Mouse (Mus musculus) myocyte (in vitro differentiated cells): ENCODE measurements around the gene Stpg4. TPM values are rescaled to one million over a fixed set of nuclear protein-coding genes. Genes with fewer than 3 reads are reported as not detected.

ENCODE experiments used
- H3K27me3 ChIP-seq: one replicate; pipeline ENCODE4 v1.6.1; 2011; ENCODE audit not compliant: control insufficient read depth, insufficient read depth, insufficient read length
- H3K36me3 ChIP-seq: one replicate; pipeline ENCODE4 v1.6.1; 2011; ENCODE audit not compliant: control insufficient read depth, insufficient read depth
- H3K4me2 ChIP-seq: one replicate; pipeline ENCODE4 v1.6.1; 2011; ENCODE audit warnings: low read depth, control low read depth
- H3K4me3 ChIP-seq: one replicate; pipeline ENCODE4 v1.5.1; 2011; ENCODE audit warnings: mild to moderate bottlenecking, control low read depth, moderate library complexity
- H3K79me2 ChIP-seq: one replicate; pipeline ENCODE4 v1.6.1; 2011; ENCODE audit not compliant: control insufficient read depth, insufficient read depth
- H3ac ChIP-seq: one replicate; pipeline ENCODE4 v1.6.1; 2011; ENCODE audit not compliant: control insufficient read depth, insufficient read length
- CEBPB ChIP-seq: IDR thresholded peaks from 2 replicates; pipeline ENCODE4 v1.6.1; 2011; ENCODE audit warnings: mild to moderate bottlenecking, moderate library complexity; ENCODE audit not compliant: poor library complexity, insufficient read depth, severe bottlenecking
- E2F4 ChIP-seq: IDR thresholded peaks from one replicate; pipeline ENCODE4 v1.6.1; 2011; ENCODE audit warnings: mild to moderate bottlenecking, control low read depth, moderate library complexity; ENCODE audit not compliant: insufficient read depth
- MAX ChIP-seq: IDR thresholded peaks from one replicate; pipeline ENCODE4 v1.6.1; 2011; ENCODE audit warnings: low read depth, mild to moderate bottlenecking, control low read depth
- MYOD1 ChIP-seq, 3 experiments: IDR thresholded peaks; one replicate each; pipeline ENCODE4 v1.6.1; 2011; ENCODE audit warnings: control low read depth in 2 of 3, low read depth in 2 of 3, mild to moderate bottlenecking in 2 of 3, moderate library complexity in 1 of 3; ENCODE audit not compliant: insufficient read length in 2 of 3, control insufficient read depth in 1 of 3
- MYOG ChIP-seq, 3 experiments: IDR thresholded peaks; one replicate each; pipeline ENCODE4 v1.6.1; 2011; ENCODE audit warnings: control low read depth in 2 of 3, low read depth in 2 of 3, mild to moderate bottlenecking in 2 of 3; ENCODE audit not compliant: insufficient read length in 2 of 3, control insufficient read depth in 1 of 3, insufficient read depth in 1 of 3
- POLR2A ChIP-seq: IDR thresholded peaks from one replicate; pipeline ENCODE4 v1.6.1; 2011; ENCODE audit warnings: low read depth, mild to moderate bottlenecking, control low read depth, moderate library complexity; ENCODE audit not compliant: insufficient read length
- POLR2AphosphoS2 ChIP-seq: IDR thresholded peaks from one replicate; pipeline ENCODE4 v1.6.1; 2011; ENCODE audit warnings: low read depth, control low read depth; ENCODE audit not compliant: insufficient read length
- REST ChIP-seq: IDR thresholded peaks from one replicate; pipeline ENCODE4 v1.6.1; 2011; ENCODE audit warnings: mild to moderate bottlenecking, control low read depth, moderate library complexity; ENCODE audit not compliant: insufficient read depth, insufficient read length
- SRF ChIP-seq: IDR thresholded peaks from one replicate; pipeline ENCODE4 v1.6.1; 2011; ENCODE audit warnings: low read depth; ENCODE audit not compliant: control insufficient read depth, insufficient read length
- TCF12 ChIP-seq: IDR thresholded peaks from one replicate; pipeline ENCODE4 v1.6.1; 2011; ENCODE audit warnings: mild to moderate bottlenecking, control low read depth; ENCODE audit not compliant: poor library complexity, insufficient read depth, severe bottlenecking
- TCF3 ChIP-seq: IDR thresholded peaks from one replicate; pipeline ENCODE4 v1.6.1; 2011; ENCODE audit warnings: low read depth, control low read depth; ENCODE audit not compliant: insufficient read length
- USF1 ChIP-seq: IDR thresholded peaks from one replicate; pipeline ENCODE4 v1.6.1; 2011; ENCODE audit warnings: low read depth, mild to moderate bottlenecking, control low read depth, moderate library complexity
- polyA plus RNA-seq: library from polyadenylated mRNA; unstranded; fragments of >200 nt; fragmentation: generic; extraction: Trizol; gene quantifications from one replicate; pipeline ENCODE4 v1.2.1, GENCODE M21; 2012; ENCODE audit warnings: missing spikeins

Gene Stpg4
- not detected for polyA plus RNA-seq

DNA sequence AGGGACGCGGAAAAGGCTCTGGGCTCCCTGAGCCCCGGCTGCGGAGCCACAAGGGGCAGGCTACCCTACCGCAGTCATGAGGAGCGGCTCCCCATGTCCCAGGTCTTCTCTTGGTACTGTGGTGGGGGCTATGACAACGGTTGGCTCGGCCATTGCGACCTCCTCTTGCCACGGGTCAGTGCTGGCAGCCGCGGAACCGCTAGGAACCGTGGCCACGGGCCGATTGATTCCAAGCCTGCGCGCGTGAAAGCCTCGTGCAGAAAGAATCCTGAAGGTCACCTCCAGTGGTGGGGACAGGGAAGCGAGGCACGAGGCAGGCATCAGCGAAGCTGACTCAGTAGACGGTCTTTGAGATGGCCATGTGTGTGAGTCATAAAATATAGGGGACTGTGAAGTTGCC lies at the start of gene Stpg4:
Gene Stpg4 (minus strand): TSS at position 231 of the 400 bp plus-strand sequence.
- Histone ChIP-seq H3K27me3 (no peaks in the 10 kb centered on the region), H3K4me2 (no peak within 1 kb of the TSS), H3K4me3 (no peak within 1 kb of the TSS), H3K36me3 (peaks cover 19% of the 10 kb centered on the region), H3ac (no peak within 1 kb of the TSS), H3K79me2 (no peaks in the 10 kb centered on the region)
- TF ChIP-seq USF1, result no peak
- peak; percentile 32 for TF ChIP-seq POLR2AphosphoS2
- no peak for TF ChIP-seq CEBPB
- TF ChIP-seq TCF3, result no peak

DNA sequence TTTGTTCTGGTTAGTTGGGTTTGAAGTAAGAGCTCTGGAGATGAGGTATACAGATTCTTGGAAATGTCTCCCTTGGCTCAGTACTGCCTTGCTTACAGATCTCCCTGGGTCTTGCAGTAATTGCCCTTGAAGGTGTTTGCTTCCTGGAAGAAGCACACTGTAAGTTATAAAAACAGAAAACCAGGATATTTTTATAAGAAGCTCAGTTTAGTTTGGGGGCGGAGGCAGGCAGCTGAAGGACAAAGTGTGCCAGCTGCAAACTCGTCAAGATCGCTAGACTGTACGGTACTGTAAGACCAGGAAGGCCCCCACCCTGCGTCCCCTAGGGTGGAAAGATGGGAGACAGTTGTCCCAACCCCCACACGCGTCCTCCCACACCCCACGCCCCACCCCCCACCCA lies 47.8 kb upstream of the Stpg4 start:
- TF ChIP-seq MYOG (IDR thresholded peaks at IDR 0.05; ENCODE audit: control insufficient read depth in 1 of 3, insufficient read depth in 1 of 3, insufficient read length in 2 of 3, low read depth in 2 of 3) (no peak), SRF (no peak), TCF3 (no peak), USF1 (no peak), E2F4 (no peak), POLR2A (no peak), POLR2AphosphoS2 (no peak), TCF12 (no peak), MYOD1 (IDR thresholded peaks at IDR 0.05; ENCODE audit: control insufficient read depth in 1 of 3, insufficient read length in 2 of 3, low read depth in 2 of 3) (no peak), CEBPB (no peak)
- H3K4me3 ChIP-seq, result no peak overlapping the region
- no peak overlapping the region for H3K4me2 ChIP-seq
- H3K36me3 ChIP-seq, result no peaks in the 10 kb centered on the region
- H3ac ChIP-seq, result no peak overlapping the region
- no peaks in the 10 kb centered on the region for H3K27me3 ChIP-seq
- no peaks in the 10 kb centered on the region for H3K79me2 ChIP-seq

DNA sequence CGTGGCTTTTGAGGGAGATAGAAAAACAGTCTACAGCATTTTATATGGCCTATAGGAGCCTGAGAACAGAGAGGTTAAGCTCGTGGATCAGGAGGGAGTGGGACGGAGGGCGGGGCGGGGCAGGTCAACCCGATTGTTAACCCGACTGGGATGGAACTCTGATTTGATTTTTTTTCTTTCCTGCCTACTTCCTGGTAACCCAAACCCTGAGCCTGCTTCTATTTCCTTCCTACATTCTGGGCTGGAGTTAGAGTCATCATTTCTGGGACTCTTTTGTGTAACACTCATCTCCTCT lies 46.9 kb upstream of the Stpg4 start:
- no peaks in the 10 kb centered on the region for H3K79me2 ChIP-seq
- H3K4me2 ChIP-seq, result no peak overlapping the region
- TF ChIP-seq MYOD1 (IDR thresholded peaks at IDR 0.05; ENCODE audit: control insufficient read depth in 1 of 3, insufficient read length in 2 of 3, low read depth in 2 of 3) (no peak), CEBPB (no peak), E2F4 (no peak), SRF (no peak), USF1 (no peak), MYOG (IDR thresholded peaks at IDR 0.05; ENCODE audit: control insufficient read depth in 1 of 3, insufficient read depth in 1 of 3, insufficient read length in 2 of 3, low read depth in 2 of 3) (no peak), REST (no peak), POLR2A (no peak), TCF3 (no peak), POLR2AphosphoS2 (no peak), TCF12 (no peak), MAX (no peak)
- no peak overlapping the region for H3K4me3 ChIP-seq
- no peaks in the 10 kb centered on the region for H3K36me3 ChIP-seq
- H3ac ChIP-seq, result no peak overlapping the region
- H3K27me3 ChIP-seq, result no peaks in the 10 kb centered on the region

DNA sequence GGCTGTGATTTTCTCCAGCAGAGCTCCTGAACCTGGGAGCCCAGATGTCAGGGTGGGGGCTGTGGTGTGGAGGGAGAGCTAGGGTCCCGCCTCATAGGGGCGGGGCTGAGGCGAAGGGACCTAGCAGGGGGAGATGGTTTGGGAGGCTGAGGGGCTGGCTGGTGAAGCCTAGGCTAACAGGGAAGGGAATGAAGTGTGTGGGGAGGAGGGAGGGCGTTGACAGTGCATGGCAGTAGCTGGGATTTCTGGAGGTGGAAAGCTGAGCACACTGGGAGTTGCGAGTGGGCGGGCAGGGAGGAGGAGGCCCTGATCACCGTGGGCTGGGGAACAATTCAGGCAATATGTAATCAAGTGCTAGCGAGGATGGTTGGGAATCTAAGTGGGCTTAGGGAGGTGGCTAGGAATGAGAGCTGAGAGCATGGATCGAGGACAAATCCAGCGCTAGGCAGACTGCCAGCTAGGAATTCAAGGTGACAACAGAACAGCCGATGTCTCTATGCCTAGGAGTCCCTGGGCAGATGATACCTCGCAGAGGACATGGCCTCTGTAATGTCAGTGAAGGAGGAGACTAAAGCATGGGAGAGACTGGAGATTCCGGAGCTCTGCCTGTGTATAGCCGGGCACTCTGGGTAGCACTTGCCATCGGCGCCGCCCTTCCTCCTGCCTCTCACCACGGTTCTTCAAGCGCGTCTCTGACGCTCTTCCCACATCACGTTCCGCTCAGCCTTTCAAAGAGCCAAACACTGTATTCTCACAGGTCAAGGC lies 46.4 kb upstream of the Stpg4 start:
- Histone ChIP-seq H3K4me3 (no peak overlapping the region), H3K4me2 (peak overlapping the region; percentile 24), H3ac (no peak overlapping the region), H3K27me3 (no peaks in the 10 kb centered on the region), H3K36me3 (no peaks in the 10 kb centered on the region), H3K79me2 (no peaks in the 10 kb centered on the region)
- no peak for TF ChIP-seq POLR2A
- no peak for TF ChIP-seq CEBPB
- no peak for TF ChIP-seq E2F4
- no peak for TF ChIP-seq POLR2AphosphoS2
- no peak for TF ChIP-seq TCF3
- no peak for TF ChIP-seq TCF12
- TF ChIP-seq REST, result no peak
- TF ChIP-seq MAX, result no peak
- TF ChIP-seq USF1, result no peak
- no peak for TF ChIP-seq MYOD1 (IDR thresholded peaks at IDR 0.05; ENCODE audit: control insufficient read depth in 1 of 3, insufficient read length in 2 of 3, low read depth in 2 of 3)
- no peak for TF ChIP-seq MYOG (IDR thresholded peaks at IDR 0.05; ENCODE audit: control insufficient read depth in 1 of 3, insufficient read depth in 1 of 3, insufficient read length in 2 of 3, low read depth in 2 of 3)
- no peak for TF ChIP-seq SRF

DNA sequence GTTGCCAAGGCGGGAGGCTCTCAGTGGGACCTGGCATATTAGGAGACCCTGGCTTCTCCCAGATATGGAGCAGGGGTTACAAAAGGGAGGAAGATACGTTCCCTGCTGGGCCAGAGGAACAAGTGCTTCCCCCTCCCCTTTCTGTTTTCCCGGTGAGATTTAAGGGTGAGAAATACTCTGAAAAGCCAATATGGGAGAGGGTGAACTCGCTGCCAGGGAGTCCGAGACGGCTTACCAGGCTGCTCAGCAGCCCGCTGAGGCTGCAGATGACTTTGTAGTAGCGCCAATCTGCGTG lies 45.8 kb upstream of the Stpg4 start:
- H3ac ChIP-seq, result no peak overlapping the region
- H3K79me2 ChIP-seq, result no peaks in the 10 kb centered on the region
- TF ChIP-seq MAX (no peak), E2F4 (no peak), TCF12 (no peak), TCF3 (no peak), POLR2AphosphoS2 (no peak), REST (no peak), USF1 (no peak), CEBPB (no peak), POLR2A (no peak), MYOD1 (IDR thresholded peaks at IDR 0.05; ENCODE audit: control insufficient read depth in 1 of 3, insufficient read length in 2 of 3, low read depth in 2 of 3) (no peak), MYOG (IDR thresholded peaks at IDR 0.05; ENCODE audit: control insufficient read depth in 1 of 3, insufficient read depth in 1 of 3, insufficient read length in 2 of 3, low read depth in 2 of 3) (no peak)
- H3K4me2 ChIP-seq, result peak overlapping the region; percentile 24
- H3K27me3 ChIP-seq, result no peaks in the 10 kb centered on the region
- H3K4me3 ChIP-seq, result no peak overlapping the region
- H3K36me3 ChIP-seq, result no peaks in the 10 kb centered on the region
